Mouse (Mus musculus) E14TG2a.4 (cell line): ENCODE results near the gene Ccdc60.
"Not testable (repeated sequence)": the region's sequence is repeated elsewhere in the genome, so short reads cannot be mapped to it uniquely, and the experiment has no call there.

ENCODE experiments used
- H3K27me3 ChIP-seq: 2 replicates; pipeline ENCODE4 v1.6.1; 2014; ENCODE audit warnings: low read length, control low read depth; ENCODE audit not compliant: insufficient read depth
- H3K36me3 ChIP-seq: 2 replicates; pipeline ENCODE4 v1.6.1; 2014; ENCODE audit warnings: low read length, control low read depth; ENCODE audit not compliant: insufficient read depth
- H3K4me1 ChIP-seq: replicated peaks from 2 replicates; pipeline ENCODE4 v1.6.1; 2014; ENCODE audit warnings: low read depth, low read length, control low read depth
- H3K4me3 ChIP-seq: replicated peaks from 2 replicates; pipeline ENCODE4 v1.5.1; 2014; ENCODE audit warnings: mild to moderate bottlenecking, low read length
- H3K9me3 ChIP-seq: 2 replicates; pipeline ENCODE4 v1.6.1; 2014; ENCODE audit warnings: low read length, control low read depth
- CTCF ChIP-seq: conservative IDR thresholded peaks from 2 replicates; pipeline ENCODE4 v1.5.1; 2014; ENCODE audit warnings: low read length
- NANOG ChIP-seq: IDR thresholded peaks from 2 replicates; pipeline ENCODE4 v1.6.1; 2014; ENCODE audit warnings: borderline replicate concordance, low read length, mixed read lengths
- POU5F1 ChIP-seq: IDR thresholded peaks from 2 replicates; pipeline ENCODE4 v1.6.1; 2014; ENCODE audit warnings: low read length, borderline replicate concordance

Ccdc60 gene

GRCm38 (mm10) chr5:116154811-116155210, 134.0 kb downstream of the Ccdc60 start:
- Histone ChIP-seq H3K36me3 (no peaks in the 10 kb centered on the region), H3K4me1 (no peaks in the 10 kb centered on the region), H3K4me3 (no peak overlapping the region), H3K27me3 (no peaks in the 10 kb centered on the region), H3K9me3 (peaks cover 27% of the 10 kb centered on the region)
- no peak for TF ChIP-seq NANOG
- no peak for TF ChIP-seq POU5F1
- TF ChIP-seq CTCF, result no peak

GRCm38 (mm10) chr5:116146446-116146845, 142.3 kb downstream of the Ccdc60 start:
- not testable (repeated sequence) for H3K27me3 ChIP-seq, H3K4me3 ChIP-seq, H3K36me3 ChIP-seq, H3K9me3 ChIP-seq
- peaks cover 49% of the 10 kb centered on the region for H3K4me1 ChIP-seq

- Histone ChIP-seq H3K9me3 (0 out of 2 replicates have a peak, but pooled peaks cover 3% of the 10 kb centered on the region), H3K36me3 (no peaks in the 10 kb centered on the region), H3K4me1 (peaks cover 65% of the 10 kb centered on the region), H3K4me3 (peak overlapping the region; percentile 53), H3K27me3 (peaks cover 10% of the 10 kb centered on the region)
- TF ChIP-seq POU5F1 (no peak), CTCF (no peak), NANOG (no peak)
These were observed 144.1 kb downstream of the Ccdc60 start for GRCm38 (mm10) chr5:116144711-116145110.

GRCm38 (mm10) chr5:116140682-116141081, 148.1 kb downstream of the Ccdc60 start:
- Histone ChIP-seq H3K27me3 (peaks cover 18% of the 10 kb centered on the region), H3K4me1 (peaks cover 86% of the 10 kb centered on the region), H3K36me3 (no peaks in the 10 kb centered on the region), H3K4me3 (no peak overlapping the region), H3K9me3 (0 out of 2 replicates have a peak, but pooled peaks cover 3% of the 10 kb centered on the region)
- TF ChIP-seq NANOG (peak; percentile 19; the same call in 1 of the 2 replicates), POU5F1 (no peak), CTCF (no peak)

GRCm38 (mm10) chr5:116123344-116123743, 165.4 kb downstream of the Ccdc60 start:
- Histone ChIP-seq H3K4me3 (peak overlapping the region; percentile 54), H3K36me3 (0 out of 2 replicates have a peak, but pooled peaks cover 7% of the 10 kb centered on the region), H3K27me3 (peaks cover 7% of the 10 kb centered on the region), H3K9me3 (no peaks in the 10 kb centered on the region), H3K4me1 (peaks cover 23% of the 10 kb centered on the region)
- TF ChIP-seq CTCF (peak; percentile 84), NANOG (no peak)

- peaks cover 14% of the 10 kb centered on the region for H3K27me3 ChIP-seq
- peaks cover 18% of the 10 kb centered on the region for H3K4me1 ChIP-seq
- H3K36me3 ChIP-seq, result no peaks in the 10 kb centered on the region
- no peak overlapping the region for H3K4me3 ChIP-seq
- H3K9me3 ChIP-seq, result no peaks in the 10 kb centered on the region
- TF ChIP-seq CTCF, result peak; percentile 100
- no peak for TF ChIP-seq POU5F1
These were observed 172.2 kb downstream of the Ccdc60 start for GRCm38 (mm10) chr5:116116567-116116966.

- H3K27me3 ChIP-seq, result peaks cover 14% of the 10 kb centered on the region
- peaks cover 18% of the 10 kb centered on the region for H3K4me1 ChIP-seq
- no peaks in the 10 kb centered on the region for H3K36me3 ChIP-seq
- H3K4me3 ChIP-seq, result no peak overlapping the region
- no peaks in the 10 kb centered on the region for H3K9me3 ChIP-seq
- no peak for TF ChIP-seq NANOG
- TF ChIP-seq POU5F1, result no peak
These were observed 172.7 kb downstream of the Ccdc60 start for GRCm38 (mm10) chr5:116116110-116116509.

- Histone ChIP-seq H3K4me3 (no peak overlapping the region), H3K36me3 (no peaks in the 10 kb centered on the region), H3K4me1 (peaks cover 18% of the 10 kb centered on the region), H3K9me3 (no peaks in the 10 kb centered on the region), H3K27me3 (peaks cover 14% of the 10 kb centered on the region)
- TF ChIP-seq NANOG (no peak), CTCF (no peak), POU5F1 (no peak)
These were observed 173.5 kb downstream of the Ccdc60 start for GRCm38 (mm10) chr5:116115071-116115834.

GRCm38 (mm10) chr5:116108651-116109050, 180.1 kb downstream of the Ccdc60 start:
- H3K9me3 ChIP-seq, result no peaks in the 10 kb centered on the region
- H3K4me3 ChIP-seq, result 0 out of 2 replicates have a peak overlapping the region, but pooled peaks have one; percentile 7
- TF ChIP-seq CTCF, result no peak
- no peak for TF ChIP-seq NANOG
- no peak for TF ChIP-seq POU5F1
- no peaks in the 10 kb centered on the region for H3K36me3 ChIP-seq
- H3K27me3 ChIP-seq, result peaks cover 6% of the 10 kb centered on the region; the same call in 1 of the 2 replicates
- H3K4me1 ChIP-seq, result peaks cover 28% of the 10 kb centered on the region
